Mouse (Mus musculus) myocyte (in vitro differentiated cells): Measurements from ENCODE around the gene Ap5m1.

Source experiments
- MYOD1 ChIP-seq, 3 experiments: IDR thresholded peaks; one replicate each; pipeline ENCODE4 v1.6.1; 2011; ENCODE audit warnings: control low read depth in 2 of 3, low read depth in 2 of 3, mild to moderate bottlenecking in 2 of 3, moderate library complexity in 1 of 3; ENCODE audit not compliant: insufficient read length in 2 of 3, control insufficient read depth in 1 of 3
- MYOG ChIP-seq, 3 experiments: IDR thresholded peaks; one replicate each; pipeline ENCODE4 v1.6.1; 2011; ENCODE audit warnings: control low read depth in 2 of 3, low read depth in 2 of 3, mild to moderate bottlenecking in 2 of 3; ENCODE audit not compliant: insufficient read length in 2 of 3, control insufficient read depth in 1 of 3, insufficient read depth in 1 of 3
- POLR2A ChIP-seq: IDR thresholded peaks from one replicate; pipeline ENCODE4 v1.6.1; 2011; ENCODE audit warnings: low read depth, mild to moderate bottlenecking, control low read depth, moderate library complexity; ENCODE audit not compliant: insufficient read length
- TCF3 ChIP-seq: IDR thresholded peaks from one replicate; pipeline ENCODE4 v1.6.1; 2011; ENCODE audit warnings: low read depth, control low read depth; ENCODE audit not compliant: insufficient read length

DNA sequence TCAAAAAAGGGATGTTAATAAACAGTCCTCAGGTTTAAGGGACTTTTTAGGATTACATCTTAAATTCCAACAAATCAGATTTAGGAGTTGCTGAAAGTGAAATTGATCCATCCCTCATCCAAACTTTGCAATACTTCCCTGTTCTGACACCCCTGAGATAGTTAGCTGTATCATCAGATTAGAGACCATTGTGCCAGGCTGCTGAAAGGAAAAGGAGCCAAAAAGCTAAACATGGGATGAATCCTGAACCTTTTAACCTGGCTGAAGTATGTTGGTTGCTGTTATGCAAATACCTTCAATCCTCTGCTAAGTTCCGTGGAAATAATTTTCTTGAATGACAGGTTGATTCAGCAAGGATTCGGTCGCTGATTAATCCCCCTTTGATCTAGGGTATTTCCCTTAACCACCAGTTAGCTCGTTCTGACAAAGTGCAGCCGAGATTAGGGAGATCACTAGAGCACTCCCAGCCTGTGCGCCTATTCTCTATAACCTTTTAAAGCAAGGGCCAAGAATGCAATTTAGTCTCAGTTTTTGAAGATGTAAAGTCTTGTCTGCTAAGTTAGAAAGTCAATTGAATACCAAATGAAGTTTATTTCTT is 23.7 kb downstream of the Ap5m1 start:
- TF ChIP-seq POLR2A (no peak), TCF3 (no peak), MYOD1 (IDR thresholded peaks at IDR 0.05; ENCODE audit: control insufficient read depth in 1 of 3, insufficient read length in 2 of 3, low read depth in 2 of 3) (no peak), MYOG (IDR thresholded peaks at IDR 0.05; ENCODE audit: control insufficient read depth in 1 of 3, insufficient read depth in 1 of 3, insufficient read length in 2 of 3, low read depth in 2 of 3) (no peak)
